Mouse (Mus musculus) liver, embryonic 14.5 days (tissue): Measurements from ENCODE around the gene Bhlhe40.

Source experiments
- CTCF ChIP-seq: IDR thresholded peaks from 2 replicates; pipeline ENCODE4 v1.5.1; 2016; ENCODE audit warnings: antibody characterized with exemption, low read depth, control low read depth
- EP300 ChIP-seq: IDR thresholded peaks from 2 replicates; pipeline ENCODE4 v1.6.1; 2016; ENCODE audit warnings: antibody characterized with exemption, low read depth

GRCm38 (mm10) chr6:108664533-108665150, 4.2 kb downstream of the Bhlhe40 start:
- TF ChIP-seq EP300 (no peak), CTCF (no peak)
